Mouse (Mus musculus): Measurements from ENCODE around the gene Nrm.

DNA sequence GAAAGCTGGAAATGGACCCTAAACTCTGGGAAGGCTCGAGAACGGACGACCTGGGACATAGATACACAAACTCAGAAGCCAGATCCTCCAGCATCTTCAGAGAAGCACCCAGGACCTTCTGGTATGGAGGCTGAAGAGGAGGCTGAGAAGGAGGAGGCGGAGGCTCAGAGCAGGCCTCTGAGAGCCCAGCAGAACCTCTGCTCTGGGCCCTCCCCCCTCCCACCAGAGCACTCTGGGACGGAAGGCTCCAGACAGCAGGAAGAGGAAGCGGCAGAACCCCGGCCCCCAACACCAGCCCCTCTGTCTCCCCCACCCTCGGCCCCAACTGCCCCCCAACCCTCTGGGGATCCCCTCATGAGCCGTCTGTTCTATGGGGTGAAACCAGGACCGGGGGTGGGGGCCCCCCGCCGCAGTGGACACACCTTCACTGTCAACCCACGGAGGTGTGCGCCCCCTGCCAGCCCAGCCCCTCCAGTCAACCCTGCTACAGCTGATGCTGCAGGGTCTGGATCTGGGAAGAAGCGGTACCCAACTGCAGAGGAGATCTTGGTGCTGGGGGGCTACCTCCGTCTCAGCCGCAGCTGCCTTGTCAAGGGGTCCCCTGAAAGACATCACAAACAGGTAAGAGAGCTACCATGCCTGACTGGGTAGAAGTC, 7.2 kb downstream of the Nrm start:
- TF ChIP-seq CTCF (IDR thresholded peaks at IDR 0.05; ENCODE audit: control insufficient read depth, insufficient read depth, low read length), result no peak
- peak; percentile 33; the same call in 1 of the 2 replicates for TF ChIP-seq POLR2A (IDR thresholded peaks at IDR 0.05; ENCODE audit: borderline replicate concordance, control insufficient read depth, low read depth, low read length)
